ENCODE assay signal across 24 mouse cellular contexts in genomic region chr12:81413211-81413610, GRCm38 (mm10). TPM values are rescaled to one million over a fixed set of nuclear protein-coding genes. Genes with fewer than 3 reads are reported as not detected.
"Had no signal": no experiment of that assay in that cellular context is flagged by ENCODE, and none has a peak within 500 bp of the region (broad histone marks: within the 10 kb centered on the region; RNA-seq: fewer than 3 reads in every experiment).

No protein-coding gene starts in this region.

- H3K27ac ChIP-seq: intestine, embryonic 15.5 days; kidney, embryonic 15.5 days; left cerebral cortex, adult 2 months; limb, embryonic 12.5 days; limb, embryonic 15.5 days; liver, embryonic 14.5 days; macrophage; midbrain, embryonic 12.5 days; midbrain, embryonic 15.5 days; neural tube, embryonic 13.5 days; stomach, postnatal 0 days had no signal

- H3K36me3 ChIP-seq: intestine, embryonic 15.5 days; kidney, embryonic 15.5 days; limb, embryonic 12.5 days; limb, embryonic 15.5 days; midbrain, embryonic 12.5 days; midbrain, embryonic 15.5 days; neural tube, embryonic 13.5 days had no signal

- ATAC-seq: intestine, embryonic 15.5 days; liver, postnatal 0 days; lung, postnatal 0 days; midbrain, embryonic 15.5 days had no signal

- H3K4me3 ChIP-seq: intestine, embryonic 15.5 days; kidney, embryonic 15.5 days; left cerebral cortex, adult 2 months; limb, embryonic 12.5 days; limb, embryonic 15.5 days; midbrain, embryonic 12.5 days; midbrain, embryonic 15.5 days; myocyte; neural tube, embryonic 13.5 days had no signal

- H3K4me2 ChIP-seq: intestine, embryonic 15.5 days; kidney, embryonic 15.5 days; limb, embryonic 12.5 days; limb, embryonic 15.5 days; liver, embryonic 11.5 days; lung, embryonic 14.5 days; midbrain, embryonic 12.5 days; midbrain, embryonic 15.5 days; neural tube, embryonic 13.5 days had no signal

- H3K27me3 ChIP-seq: intestine, embryonic 15.5 days; kidney, embryonic 15.5 days; limb, embryonic 12.5 days; limb, embryonic 15.5 days; midbrain, embryonic 12.5 days; midbrain, embryonic 15.5 days; neural tube, embryonic 13.5 days had no signal

- H3K9me3 ChIP-seq: intestine, embryonic 15.5 days; kidney, embryonic 15.5 days; limb, embryonic 12.5 days; limb, embryonic 15.5 days; midbrain, embryonic 12.5 days; midbrain, embryonic 15.5 days; neural tube, embryonic 13.5 days had no signal

- DNase-seq: kidney, adult 11 months; kidney, adult 8-10 months; kidney, postnatal 10 days; kidney, postnatal 36 days; layer of hippocampus, postnatal 36 days; liver, postnatal 0 days; lung, embryonic 14.5 days; retina, postnatal 1 day; thymus, postnatal 25 days had no signal

- H3K9ac ChIP-seq: intestine, embryonic 15.5 days; kidney, embryonic 15.5 days; limb, embryonic 12.5 days; limb, embryonic 15.5 days; liver, embryonic 14.5 days; liver, postnatal 0 days; lung, embryonic 14.5 days; midbrain, embryonic 12.5 days; midbrain, embryonic 15.5 days; neural tube, embryonic 13.5 days had no signal

- H3K4me1 ChIP-seq: intestine, embryonic 15.5 days; kidney, embryonic 15.5 days; limb, embryonic 12.5 days; limb, embryonic 15.5 days; midbrain, embryonic 12.5 days; midbrain, embryonic 15.5 days; neural tube, embryonic 13.5 days had no signal

RNA-seq across cellular contexts. Expression of gene Gm4787, which starts 33.9 kb away (rescaled TPM):
- total RNA-seq: monocyte, adult 5-6 weeks had no signal
